Mouse (Mus musculus): ENCODE results near the gene Elovl7. TPM values are rescaled to one million over a fixed set of nuclear protein-coding genes. Genes with fewer than 3 reads are reported as not detected.
A peak's percentile ranks its signal among the peaks of the same experiment; 100 is the strongest.

The Elovl7 gene
- polyA plus RNA-seq, 1 experiment = 2.0 TPM

DNA sequence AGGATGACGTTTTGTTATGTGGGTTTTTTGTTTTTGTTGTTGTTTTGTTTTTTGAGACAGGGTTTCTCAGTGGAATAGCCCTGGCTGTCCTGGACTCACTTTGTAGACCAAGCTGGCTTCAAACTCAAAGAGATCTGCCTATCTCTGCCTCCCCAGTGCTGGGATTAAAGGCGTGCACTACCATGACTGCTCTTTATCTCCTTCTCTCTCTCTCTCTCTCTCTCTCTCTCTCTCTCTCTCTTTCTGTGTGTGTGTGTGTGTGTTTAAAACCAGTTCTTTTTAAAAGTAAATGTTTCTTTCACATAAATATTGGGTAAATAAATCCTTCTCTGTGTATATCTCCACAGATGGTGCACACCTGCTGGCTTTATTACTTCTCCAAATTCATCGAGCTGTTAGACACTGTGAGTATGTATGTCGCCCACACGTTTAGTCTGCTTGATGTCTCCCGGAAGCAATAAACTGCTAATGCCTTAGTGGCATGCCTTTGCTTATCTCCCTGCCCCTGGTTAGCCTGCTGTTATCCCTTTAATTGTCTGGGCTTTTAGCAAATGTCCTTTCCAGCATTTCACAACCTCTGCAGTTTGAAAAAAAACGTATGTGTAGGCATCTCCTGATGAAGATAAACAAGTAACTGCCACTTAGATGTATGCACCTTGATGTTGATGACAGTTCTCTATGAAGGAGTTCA lies 57.4 kb downstream of the Elovl7 start:
- Histone ChIP-seq H3K9me3 (no peaks in the 10 kb centered on the region), H3K27me3 (replicated peaks) (no peaks in the 10 kb centered on the region), H3K4me3 (replicated peaks) (no peak overlapping the region), H3K4me1 (peaks cover 75% of the 10 kb centered on the region), H3K36me3 (replicated peaks; ENCODE audit: low read length) (peaks cover 89% of the 10 kb centered on the region)
- TF ChIP-seq GATA1 (IDR thresholded peaks at IDR 0.05; ENCODE audit: borderline replicate concordance, low read length) (no peak), FLI1 (IDR thresholded peaks at IDR 0.05; ENCODE audit: low read length) (no peak)

- Histone ChIP-seq H3K36me3 (replicated peaks; ENCODE audit: low read length) (peaks cover 82% of the 10 kb centered on the region), H3K4me1 (peaks cover 74% of the 10 kb centered on the region), H3K9me3 (no peaks in the 10 kb centered on the region), H3K4me3 (replicated peaks) (peak overlapping the region; percentile 25), H3K27me3 (replicated peaks) (no peaks in the 10 kb centered on the region)
- TF ChIP-seq GATA1 (IDR thresholded peaks at IDR 0.05; ENCODE audit: borderline replicate concordance, low read length) (no peak), FLI1 (IDR thresholded peaks at IDR 0.05; ENCODE audit: low read length) (no peak)
Measured at GRCm38 (mm10) chr13:108272332-108272731, 58.1 kb downstream of the Elovl7 start.

DNA sequence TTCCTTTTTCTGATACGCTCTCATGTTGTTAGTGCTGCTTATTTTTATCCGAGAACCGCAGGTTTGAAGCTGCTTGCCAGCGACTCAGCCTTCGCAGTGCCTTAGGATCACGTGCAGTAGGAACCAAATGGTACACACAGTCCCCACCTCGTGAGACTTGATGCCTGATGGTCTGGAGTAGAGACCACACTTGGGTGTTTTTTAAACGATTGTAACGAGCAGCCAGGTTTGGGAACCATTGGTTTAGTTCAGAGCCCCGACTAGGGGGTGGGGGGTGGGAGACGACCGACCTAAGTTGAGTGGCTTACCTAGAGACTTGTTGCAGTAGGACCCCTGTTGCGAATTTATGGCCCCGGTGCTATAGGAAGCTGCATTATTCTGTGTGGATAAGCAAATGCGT lies 58.8 kb downstream of the Elovl7 start:
- no peaks in the 10 kb centered on the region for H3K27me3 ChIP-seq (replicated peaks)
- no peak overlapping the region for H3K4me3 ChIP-seq (replicated peaks)
- no peaks in the 10 kb centered on the region for H3K9me3 ChIP-seq
- no peak for TF ChIP-seq FLI1 (IDR thresholded peaks at IDR 0.05; ENCODE audit: low read length)
- TF ChIP-seq GATA1 (IDR thresholded peaks at IDR 0.05; ENCODE audit: borderline replicate concordance, low read length) = no peak
- H3K4me1 ChIP-seq = peaks cover 72% of the 10 kb centered on the region
- H3K36me3 ChIP-seq (replicated peaks; ENCODE audit: low read length) = peaks cover 80% of the 10 kb centered on the region

DNA sequence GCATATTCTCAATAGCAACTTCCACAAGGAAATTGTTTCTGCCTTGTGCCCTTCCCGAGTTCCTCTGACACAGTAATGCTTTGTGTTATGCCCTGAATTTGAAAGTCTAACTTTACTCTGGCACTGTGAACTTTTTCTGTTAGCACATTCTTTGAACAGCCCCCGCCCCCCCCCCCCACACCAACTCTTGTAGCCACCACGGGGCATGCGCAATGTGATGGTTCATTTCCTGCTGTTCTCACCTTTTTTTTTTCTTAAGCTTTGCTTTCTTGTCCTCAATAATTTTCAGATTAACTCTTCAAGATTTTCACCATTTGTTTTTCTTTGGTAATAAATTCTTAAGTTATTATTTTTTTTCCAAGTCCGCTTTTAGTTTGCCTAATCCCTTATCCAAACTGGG lies 59.3 kb downstream of the Elovl7 start:
- peaks cover 74% of the 10 kb centered on the region for H3K4me1 ChIP-seq
- H3K36me3 ChIP-seq (replicated peaks; ENCODE audit: low read length) = peaks cover 80% of the 10 kb centered on the region
- H3K9me3 ChIP-seq = no peaks in the 10 kb centered on the region
- TF ChIP-seq FLI1 (IDR thresholded peaks at IDR 0.05; ENCODE audit: low read length) (no peak), GATA1 (IDR thresholded peaks at IDR 0.05; ENCODE audit: borderline replicate concordance, low read length) (no peak)
- H3K27me3 ChIP-seq (replicated peaks) = no peaks in the 10 kb centered on the region
- no peak overlapping the region for H3K4me3 ChIP-seq (replicated peaks)

DNA sequence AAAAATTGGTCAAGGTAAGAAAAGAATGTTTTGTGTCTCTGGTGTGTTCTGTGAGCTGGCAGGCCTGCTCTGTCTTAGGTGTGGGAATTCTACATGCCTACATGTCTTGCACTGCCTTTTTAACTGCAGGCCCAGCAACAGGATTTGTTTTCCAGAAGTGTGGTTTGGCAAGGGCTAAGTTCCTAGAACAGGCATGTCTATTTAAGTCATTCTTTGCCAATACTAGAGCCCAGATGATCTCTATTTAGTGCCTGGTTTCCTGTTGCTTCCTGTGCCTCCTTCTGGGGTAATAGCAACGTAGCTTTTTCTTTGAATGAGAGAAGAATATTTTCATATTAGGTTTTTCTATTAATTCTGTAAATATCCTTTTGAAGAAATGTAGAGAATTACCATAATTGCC lies 62.4 kb downstream of the Elovl7 start:
- Histone ChIP-seq H3K4me1 (peaks cover 72% of the 10 kb centered on the region), H3K4me3 (replicated peaks) (peak overlapping the region; percentile 62), H3K36me3 (replicated peaks; ENCODE audit: low read length) (peaks cover 75% of the 10 kb centered on the region), H3K9me3 (no peaks in the 10 kb centered on the region), H3K27me3 (replicated peaks) (no peaks in the 10 kb centered on the region)
- TF ChIP-seq GATA1 (IDR thresholded peaks at IDR 0.05; ENCODE audit: borderline replicate concordance, low read length) = no peak
- no peak for TF ChIP-seq FLI1 (IDR thresholded peaks at IDR 0.05; ENCODE audit: low read length)

DNA sequence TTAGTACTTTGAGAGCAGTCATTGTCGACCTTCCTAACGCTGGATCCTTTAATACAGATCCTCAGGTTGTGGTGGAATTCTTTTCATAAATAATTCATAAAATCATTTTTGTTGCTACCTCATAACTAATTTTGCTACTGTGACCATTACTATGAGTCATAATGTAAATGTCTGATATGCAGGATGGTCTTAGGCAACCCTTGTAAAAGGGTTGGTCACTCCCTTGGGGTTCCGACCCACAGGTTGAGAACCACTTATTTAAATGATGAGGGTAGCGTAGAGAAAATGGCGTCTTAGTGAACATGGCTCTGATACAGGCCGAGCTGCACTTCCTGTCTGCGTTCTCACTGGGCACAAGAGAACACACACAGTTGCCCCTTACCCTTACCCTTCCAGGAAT lies 63.1 kb downstream of the Elovl7 start:
- H3K36me3 ChIP-seq (replicated peaks; ENCODE audit: low read length) = peaks cover 75% of the 10 kb centered on the region
- TF ChIP-seq FLI1 (IDR thresholded peaks at IDR 0.05; ENCODE audit: low read length) (no peak), GATA1 (IDR thresholded peaks at IDR 0.05; ENCODE audit: borderline replicate concordance, low read length) (no peak)
- no peaks in the 10 kb centered on the region for H3K27me3 ChIP-seq (replicated peaks)
- no peaks in the 10 kb centered on the region for H3K9me3 ChIP-seq
- peaks cover 64% of the 10 kb centered on the region for H3K4me1 ChIP-seq
- H3K4me3 ChIP-seq (replicated peaks) = no peak overlapping the region

DNA sequence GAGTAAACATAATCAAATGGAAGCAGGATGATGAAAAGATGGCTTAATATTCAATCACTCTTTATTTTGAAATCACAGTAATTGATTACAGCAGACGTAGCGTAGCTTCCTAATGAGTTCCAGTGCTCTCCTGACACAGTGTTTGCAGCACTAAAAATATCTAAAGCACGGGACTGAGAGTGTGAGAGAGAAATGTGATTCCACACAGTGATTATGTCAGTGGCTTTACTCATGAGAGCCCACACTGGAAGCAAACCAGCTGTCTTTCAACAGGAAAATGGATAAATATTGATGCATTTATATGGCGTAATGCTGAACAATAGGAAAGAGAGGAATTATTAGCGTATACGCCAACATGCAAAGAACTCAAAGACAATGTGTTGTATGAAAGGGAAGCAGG lies 64.4 kb downstream of the Elovl7 start:
- Histone ChIP-seq H3K36me3 (replicated peaks; ENCODE audit: low read length) (peaks cover 77% of the 10 kb centered on the region), H3K4me3 (replicated peaks) (no peak overlapping the region), H3K27me3 (replicated peaks) (no peaks in the 10 kb centered on the region), H3K4me1 (peaks cover 53% of the 10 kb centered on the region), H3K9me3 (no peaks in the 10 kb centered on the region)
- TF ChIP-seq FLI1 (IDR thresholded peaks at IDR 0.05; ENCODE audit: low read length) (no peak), GATA1 (IDR thresholded peaks at IDR 0.05; ENCODE audit: borderline replicate concordance, low read length) (no peak)

- Histone ChIP-seq H3K4me1 (peaks cover 26% of the 10 kb centered on the region), H3K36me3 (replicated peaks; ENCODE audit: low read length) (peaks cover 62% of the 10 kb centered on the region), H3K9me3 (no peaks in the 10 kb centered on the region), H3K27me3 (replicated peaks) (no peaks in the 10 kb centered on the region), H3K4me3 (replicated peaks) (no peak overlapping the region)
- no peak for TF ChIP-seq FLI1 (IDR thresholded peaks at IDR 0.05; ENCODE audit: low read length)
Measured at GRCm38 (mm10) chr13:108284312-108284711, 70.1 kb downstream of the Elovl7 start.

DNA sequence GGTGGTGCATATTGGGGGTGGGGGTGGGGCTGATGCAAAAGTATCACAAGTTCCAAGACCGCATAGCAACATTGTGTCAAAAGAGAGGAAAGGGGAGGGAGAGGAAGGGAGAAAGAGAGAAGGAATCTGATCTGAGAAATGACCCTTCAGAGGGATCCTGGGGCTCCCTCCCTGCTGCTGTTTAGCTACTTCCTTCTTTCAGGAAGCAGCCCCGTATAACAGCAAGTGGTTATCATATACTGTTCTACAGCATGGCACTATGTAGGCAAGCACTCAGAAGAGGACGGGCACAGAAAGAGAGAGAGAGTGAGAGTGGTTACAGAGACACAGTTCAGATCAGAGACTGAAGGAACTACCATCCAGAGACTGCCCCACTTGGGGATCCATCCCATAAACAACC lies 73.7 kb downstream of the Elovl7 start:
- Histone ChIP-seq H3K27me3 (replicated peaks) (no peaks in the 10 kb centered on the region), H3K36me3 (replicated peaks; ENCODE audit: low read length) (peaks cover 30% of the 10 kb centered on the region), H3K9me3 (no peaks in the 10 kb centered on the region), H3K4me1 (peaks cover 52% of the 10 kb centered on the region), H3K4me3 (replicated peaks) (peak overlapping the region; percentile 59)
- no peak for TF ChIP-seq FLI1 (IDR thresholded peaks at IDR 0.05; ENCODE audit: low read length)
- no peak for TF ChIP-seq GATA1 (IDR thresholded peaks at IDR 0.05; ENCODE audit: borderline replicate concordance, low read length)

DNA sequence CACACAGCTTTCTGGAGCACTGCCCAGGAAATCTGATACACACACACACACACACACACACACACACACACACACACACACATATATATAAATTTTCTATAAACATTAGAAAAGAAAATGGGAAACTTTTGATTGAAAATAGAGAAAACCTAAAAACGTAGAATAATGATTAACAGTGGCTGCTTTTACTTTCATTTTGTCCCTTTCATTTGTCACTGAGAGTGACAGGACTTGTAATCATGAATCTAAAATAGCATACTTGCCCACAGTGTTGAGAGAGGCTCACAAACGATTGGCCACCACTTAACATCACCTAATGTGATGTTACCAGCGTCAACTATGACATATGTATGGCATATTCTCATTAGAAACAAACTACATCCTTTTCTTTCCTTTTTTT lies 75.2 kb downstream of the Elovl7 start:
- Histone ChIP-seq H3K4me1 (peaks cover 60% of the 10 kb centered on the region), H3K4me3 (replicated peaks) (peak overlapping the region; percentile 74)
- no peak for TF ChIP-seq GATA1 (IDR thresholded peaks at IDR 0.05; ENCODE audit: borderline replicate concordance, low read length)
- TF ChIP-seq FLI1 (IDR thresholded peaks at IDR 0.05; ENCODE audit: low read length) = no peak

More for the DNA sequence above, 75.2 kb downstream of the Elovl7 start:
- Histone ChIP-seq H3K9me3 (no peaks in the 10 kb centered on the region), H3K36me3 (replicated peaks; ENCODE audit: low read length) (peaks cover 15% of the 10 kb centered on the region), H3K27me3 (replicated peaks) (no peaks in the 10 kb centered on the region)

All from megakaryocyte, embryonic 14.5 days (primary cell).